Mouse (Mus musculus): Measurements from ENCODE around the gene Cox6a2. TPM values are rescaled to one million over a fixed set of nuclear protein-coding genes. Genes with fewer than 3 reads are reported as not detected.
"Not testable (repeated sequence)": the region's sequence is repeated elsewhere in the genome, so short reads cannot be mapped to it uniquely, and the experiment has no call there.

The Cox6a2 gene
- total RNA-seq, 2 experiments from 2014 or later: 1,037 to 1,183 TPM

DNA sequence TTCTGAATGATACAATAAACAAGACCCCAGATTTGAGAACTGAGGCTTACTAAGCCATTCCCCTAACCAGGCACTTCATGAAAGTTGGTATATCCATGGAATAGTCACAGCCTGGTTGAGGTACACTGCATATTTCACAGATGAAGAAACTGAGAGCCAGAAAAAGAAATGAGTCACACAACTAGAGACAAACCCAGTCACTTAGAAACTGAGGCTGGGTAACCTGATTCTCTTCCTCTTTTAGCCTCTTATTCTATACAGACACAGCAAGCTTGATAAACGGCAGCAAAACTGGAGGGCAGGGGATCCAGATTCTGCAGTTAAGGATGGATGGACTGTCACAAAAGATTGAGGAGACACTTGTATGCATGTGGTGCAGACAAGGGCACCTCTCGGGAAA is 28.6 kb upstream of the Cox6a2 start:
- DNase-seq: no peak

DNA sequence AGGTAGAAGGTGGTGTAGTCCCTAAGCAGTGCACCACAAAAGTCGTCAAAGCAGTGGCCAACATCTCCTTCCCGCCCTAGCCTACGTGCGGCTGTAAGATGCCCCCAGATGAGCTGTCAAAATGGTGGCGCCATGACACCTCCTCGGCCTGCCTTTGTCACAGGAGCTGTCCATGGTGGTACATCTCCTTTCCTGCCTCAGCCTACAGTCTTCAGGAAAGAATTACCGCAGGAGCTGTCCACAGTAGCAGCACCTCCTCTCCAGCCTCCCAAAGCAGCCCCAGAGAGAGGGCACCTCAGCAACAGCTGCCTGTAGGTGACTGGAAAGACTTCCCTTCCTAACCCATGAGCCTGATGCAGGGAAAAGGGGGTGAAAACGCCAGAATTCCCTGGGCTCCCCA is 25.6 kb upstream of the Cox6a2 start:
- DNase-seq: no peak

DNA sequence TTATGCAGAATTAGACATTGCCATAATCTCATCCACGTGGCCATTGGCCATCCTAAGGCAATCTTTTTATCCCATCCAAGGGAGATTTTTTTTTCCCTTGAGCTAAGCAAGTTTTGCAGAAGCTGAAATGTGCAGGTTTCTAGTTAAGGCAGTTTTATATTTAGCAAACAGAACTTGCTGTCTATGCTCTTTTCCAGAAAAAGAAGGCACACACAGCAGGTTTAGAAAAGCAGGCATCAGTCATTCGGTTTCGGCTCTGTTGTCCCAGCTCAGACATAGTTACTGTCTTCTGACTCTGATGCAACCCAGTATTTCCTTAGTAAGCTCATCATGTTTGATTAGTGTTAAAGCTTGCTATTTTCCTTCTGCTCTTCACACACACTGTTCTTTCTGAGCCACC is 14.7 kb upstream of the Cox6a2 start:
- no peak for DNase-seq

DNA sequence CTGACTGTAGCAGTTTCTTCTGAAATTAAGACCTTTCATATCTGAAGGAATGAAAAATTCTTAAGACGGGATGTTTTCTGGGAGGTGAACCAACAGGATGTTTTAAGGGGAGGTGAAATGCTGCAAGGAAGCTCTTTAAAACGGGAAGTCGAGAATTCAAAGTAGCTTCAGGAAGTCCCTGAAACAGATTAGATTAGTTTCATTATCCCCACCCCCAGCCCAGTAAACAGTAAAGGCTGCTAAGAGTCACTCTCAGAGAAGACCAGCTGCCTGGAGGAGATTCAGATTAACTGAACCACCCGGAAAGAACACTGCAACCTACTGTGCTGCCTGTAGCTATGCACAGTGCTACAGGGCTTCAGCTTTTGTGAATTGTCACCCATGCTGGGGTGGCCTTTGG is 13.8 kb upstream of the Cox6a2 start:
- DNase-seq: no peak

DNA sequence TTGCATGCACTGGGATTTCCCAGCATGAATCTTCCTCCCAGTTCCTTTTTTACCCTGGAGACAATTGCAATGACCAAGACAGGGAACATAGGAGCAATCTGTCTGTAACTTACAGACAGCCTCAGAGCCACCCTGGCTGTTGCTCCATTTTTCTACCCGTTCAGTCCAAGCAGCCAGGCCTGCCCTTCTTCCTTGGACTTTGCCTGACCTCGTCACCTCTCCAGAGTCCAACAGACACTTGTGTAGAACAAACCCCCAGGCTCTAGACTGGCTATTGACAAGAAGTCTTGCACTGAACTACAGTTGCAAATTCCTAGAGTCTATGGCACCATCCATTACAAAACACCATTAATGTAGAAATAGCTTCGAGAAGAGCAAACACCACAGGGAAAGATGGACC is 3.6 kb upstream of the Cox6a2 start:
- DNase-seq: no peak

DNA sequence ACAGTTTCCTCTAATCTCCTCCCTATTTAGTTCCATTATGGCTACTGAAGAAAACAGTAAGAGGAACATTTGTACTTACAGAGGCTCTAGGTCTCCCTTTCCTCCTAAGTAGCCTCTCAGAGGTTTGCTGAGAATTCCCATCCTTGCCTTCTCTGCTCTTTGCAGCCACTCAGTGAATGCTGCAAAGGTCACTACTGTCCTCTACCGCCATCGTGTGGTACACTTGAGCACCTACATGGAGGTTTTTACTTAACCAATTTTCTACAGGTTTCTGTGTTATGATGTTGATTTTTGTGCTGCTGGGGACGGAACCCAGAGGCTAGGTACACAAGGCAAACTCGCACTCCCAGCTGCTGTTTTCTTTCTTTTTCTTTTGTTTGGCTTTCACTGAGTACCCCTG is 2.0 kb upstream of the Cox6a2 start:
- peak; percentile 78 for DNase-seq

DNA sequence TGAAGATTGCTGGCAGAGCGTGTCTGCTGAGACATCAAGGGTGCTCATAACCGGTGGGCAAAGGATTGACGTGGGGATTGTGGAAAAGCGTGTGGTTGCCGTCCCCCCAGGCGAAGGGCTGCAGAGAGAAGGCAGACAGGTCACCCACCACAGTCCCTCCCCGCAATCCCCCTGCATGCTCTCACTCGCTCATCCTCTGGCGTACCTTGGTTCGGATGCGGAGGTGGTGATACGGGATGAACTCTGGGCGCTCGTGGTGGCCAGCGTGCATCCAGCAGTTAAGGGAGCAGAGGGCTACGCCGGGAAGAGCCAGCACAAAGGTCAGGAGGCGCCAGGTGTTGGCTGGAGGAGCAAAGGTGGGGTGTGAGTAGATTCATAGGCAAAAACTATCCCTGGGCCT is 492 bp downstream of the Cox6a2 start:
- peak; percentile 25 for DNase-seq

DNA sequence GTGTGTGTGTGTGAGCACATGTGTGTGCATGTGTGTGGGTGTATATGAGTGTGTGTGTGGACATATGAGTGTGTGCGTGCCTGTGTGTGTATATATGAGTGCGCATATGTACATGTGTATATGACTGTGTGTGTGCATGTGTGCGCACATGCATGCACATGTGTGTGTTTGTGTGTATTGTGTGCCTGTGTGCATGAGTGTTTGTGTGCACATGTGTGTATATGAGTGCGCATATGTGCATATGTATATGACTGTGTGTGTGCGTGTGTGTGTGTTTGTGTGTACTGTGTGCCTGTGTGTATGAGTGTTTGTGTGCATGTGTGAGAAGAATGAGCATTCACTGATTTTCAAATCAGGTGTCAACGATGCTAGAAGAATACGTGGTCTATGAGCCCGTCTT is 2.0 kb downstream of the Cox6a2 start:
- DNase-seq: no peak

DNA sequence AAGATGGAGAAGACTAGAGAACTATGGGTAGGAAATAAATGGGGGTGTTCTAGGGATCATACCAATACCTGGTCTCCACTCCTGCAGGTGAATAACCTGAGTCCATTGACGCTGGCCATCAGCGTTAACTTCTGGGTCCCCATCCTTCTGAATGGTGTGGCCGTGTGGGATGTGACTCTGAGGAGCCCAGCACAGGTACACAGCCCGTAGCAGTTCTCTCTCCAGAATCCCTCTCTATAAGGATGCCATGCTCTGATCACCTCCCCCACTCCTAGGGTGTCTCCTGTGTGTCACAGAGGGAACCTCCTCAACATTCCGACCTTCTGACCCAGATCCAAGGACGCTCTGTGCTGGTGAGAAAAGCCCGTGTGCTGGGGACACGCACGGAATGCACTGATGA is 3.1 kb downstream of the Cox6a2 start:
- DNase-seq: no peak

DNA sequence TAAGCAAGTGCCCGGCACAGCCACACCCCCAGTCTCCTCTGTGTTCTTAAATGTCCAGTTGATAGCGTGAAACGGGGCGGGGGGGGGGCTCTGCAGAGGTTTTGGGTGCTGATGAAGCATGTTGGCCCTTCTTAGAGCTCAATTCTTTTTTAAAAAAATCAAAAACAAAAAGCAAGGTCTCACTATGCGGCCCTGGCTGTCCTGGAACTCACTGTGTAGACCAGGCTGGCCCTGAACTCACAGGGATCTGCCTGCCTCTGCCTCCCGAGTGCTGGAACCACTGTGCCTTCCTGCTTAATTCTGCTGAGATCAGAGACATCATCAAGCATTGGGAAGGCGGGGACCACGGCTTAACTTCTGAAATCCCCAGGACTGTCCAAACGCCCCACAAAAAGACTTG is 4.6 kb downstream of the Cox6a2 start:
- no peak for DNase-seq

DNA sequence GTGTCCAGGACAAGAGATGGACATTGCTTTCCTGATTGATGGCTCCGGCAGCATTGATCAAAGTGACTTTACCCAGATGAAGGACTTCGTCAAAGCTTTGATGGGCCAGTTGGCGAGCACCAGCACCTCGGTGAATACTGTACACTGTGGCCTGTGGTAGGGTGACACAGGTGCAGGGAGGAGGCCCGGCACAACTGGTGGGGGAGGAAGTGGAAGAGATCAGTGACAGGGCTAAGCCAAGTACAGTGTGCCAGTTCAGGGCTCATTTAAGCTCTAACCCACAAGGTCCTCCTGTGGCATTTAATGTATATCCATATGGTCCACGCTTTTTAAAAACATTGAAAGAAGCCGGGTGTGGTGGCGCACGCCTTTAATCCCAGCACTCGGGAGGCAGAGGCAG is 24.5 kb downstream of the Cox6a2 start:
- no peak for DNase-seq

DNA sequence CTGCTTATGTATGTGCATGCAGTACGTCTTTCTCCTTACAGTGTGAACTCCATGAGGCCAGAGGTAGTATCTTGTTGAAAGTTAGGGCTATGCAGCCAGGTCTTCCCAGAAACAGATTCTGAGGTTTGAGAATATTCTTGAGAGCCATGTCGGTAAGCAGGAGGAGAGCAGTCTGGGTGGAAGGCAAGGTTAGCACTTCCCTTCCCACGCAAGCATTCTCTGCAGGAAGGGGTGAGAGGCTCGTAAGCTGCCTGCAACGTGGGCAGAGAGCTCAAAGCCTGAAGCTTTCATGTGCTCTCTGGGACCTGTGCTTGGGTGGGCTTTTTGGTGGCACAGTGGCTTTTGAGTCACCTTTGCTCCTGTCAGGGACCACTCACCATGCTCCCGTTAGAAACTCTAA is 25.6 kb downstream of the Cox6a2 start:
- no peak for DNase-seq

DNA sequence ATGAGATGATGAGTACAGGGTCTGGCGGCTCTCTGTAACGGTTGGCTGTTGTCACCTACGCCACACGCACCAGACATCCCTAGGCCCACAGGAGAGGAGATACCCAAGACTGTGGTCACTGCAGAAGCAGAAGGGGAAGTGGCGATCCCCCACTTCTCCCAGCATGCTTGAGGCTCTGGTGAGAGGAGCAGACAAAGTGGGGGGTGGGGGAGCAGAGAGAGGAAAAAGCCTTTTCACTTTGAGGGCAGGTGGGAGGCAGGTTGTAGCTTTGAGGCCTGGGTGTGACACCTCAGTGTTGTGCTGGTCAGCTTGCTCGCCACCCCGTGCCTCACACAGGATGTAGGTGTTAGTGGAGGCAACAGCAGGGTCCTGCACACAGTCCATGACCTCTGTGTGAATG is 26.1 kb downstream of the Cox6a2 start:
- DNase-seq: no peak

DNA sequence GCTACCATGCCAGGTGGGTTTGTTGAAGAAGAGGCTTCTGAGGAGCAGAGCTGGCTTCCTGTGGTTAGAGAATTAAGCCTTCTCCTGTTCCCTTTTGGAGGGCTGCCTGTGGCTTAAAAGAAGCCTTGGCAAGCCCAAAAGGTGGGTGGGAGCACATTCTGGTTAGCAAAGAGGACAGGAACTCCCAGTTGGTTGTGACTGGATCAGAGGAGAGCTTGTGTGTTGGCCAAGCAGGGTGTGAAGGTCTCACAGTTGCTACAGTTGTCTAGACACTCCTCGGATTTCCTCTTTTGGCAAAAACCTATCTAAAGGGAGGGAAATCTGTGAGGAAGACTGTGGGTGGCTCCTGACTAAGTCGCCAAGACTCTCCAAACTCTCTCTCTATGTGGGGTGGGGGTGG is 27.8 kb downstream of the Cox6a2 start:
- DNase-seq: no peak

DNA sequence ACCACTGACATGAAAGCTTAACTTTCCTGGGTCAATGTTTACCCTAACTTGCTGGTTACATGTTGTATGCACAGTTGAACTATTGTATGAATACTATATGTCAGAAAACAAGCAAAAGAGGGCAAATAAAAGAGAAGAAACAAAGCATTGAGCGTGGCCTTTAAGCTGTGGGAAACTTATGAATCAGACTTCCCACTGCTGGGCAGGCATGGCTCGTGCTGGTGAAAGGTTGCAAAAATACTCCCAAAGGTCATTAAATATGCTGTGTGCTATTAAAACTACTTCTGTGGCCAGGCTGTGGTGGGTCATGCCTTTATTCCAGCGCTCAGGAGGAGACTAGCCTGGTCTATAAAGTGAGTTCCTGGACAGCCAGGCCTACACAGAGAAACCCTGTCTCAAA is 36.2 kb downstream of the Cox6a2 start:
- no peak for DNase-seq

DNA sequence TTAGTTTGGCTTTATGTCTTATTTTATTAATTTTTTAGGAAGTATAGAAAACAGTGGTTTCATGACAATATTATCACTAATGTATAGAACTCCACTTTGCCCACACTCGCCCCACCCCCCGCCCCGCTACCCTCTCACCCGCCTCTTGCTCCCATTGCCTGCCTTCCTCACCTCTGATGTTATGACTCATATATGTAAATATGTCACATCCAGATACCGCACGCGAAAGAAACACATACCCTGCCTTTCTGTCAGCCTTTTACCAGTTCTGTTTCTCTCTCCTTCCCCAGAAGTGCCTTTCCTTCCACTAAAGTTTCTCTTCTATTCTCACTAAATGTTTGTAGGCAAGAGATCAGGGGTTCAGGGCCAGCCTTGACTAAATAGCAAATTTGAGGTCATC is 39.8 kb downstream of the Cox6a2 start:
- DNase-seq: no peak

DNA sequence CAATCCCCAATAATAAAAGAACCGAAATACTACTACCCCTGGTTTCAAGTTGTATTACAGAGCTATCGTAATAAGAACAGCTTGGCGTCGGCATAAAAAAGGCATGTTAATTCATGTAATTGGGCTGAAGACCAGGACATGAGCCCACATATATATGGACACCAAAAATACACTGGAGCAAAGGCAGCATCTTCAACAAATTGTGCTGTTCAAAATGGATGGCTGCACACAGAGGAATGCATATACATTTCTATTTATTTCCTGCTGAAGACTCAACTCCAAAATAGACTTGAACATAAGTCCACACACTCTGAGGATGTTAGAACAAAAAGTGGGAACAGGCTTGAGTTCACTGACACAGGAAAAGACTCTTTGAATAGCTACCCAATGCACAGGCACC is 42.2 kb downstream of the Cox6a2 start:
- no peak for DNase-seq

DNA sequence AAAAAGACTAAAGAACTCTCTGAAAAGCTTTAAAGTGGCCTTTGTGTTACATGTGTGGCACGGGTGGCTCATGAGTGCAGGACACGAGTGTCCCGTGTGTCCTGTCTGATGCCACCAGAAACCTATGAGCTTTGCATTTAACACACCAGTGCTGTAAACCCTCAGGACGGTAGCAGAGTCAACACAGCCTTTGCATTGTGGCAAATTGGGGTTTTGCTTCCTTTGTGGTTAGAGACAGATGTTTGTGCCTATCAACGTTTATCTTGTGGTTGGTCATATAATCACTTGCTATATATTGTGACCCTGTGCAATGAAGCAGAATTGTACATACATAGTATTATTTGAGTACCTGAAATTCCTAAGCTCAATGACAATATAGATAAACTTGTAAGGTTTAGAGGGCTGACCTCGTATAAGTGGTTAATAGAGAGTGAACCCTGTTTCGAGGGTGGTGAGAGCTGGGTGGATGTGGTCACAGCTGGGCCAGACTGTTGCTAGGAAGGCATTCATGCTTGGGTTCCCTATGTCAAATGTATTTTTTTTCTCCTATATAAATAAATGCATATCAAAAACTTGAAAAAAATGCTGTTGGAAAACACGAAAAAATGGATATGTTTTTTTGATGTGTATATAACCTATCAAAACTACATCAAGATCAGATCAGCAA is 47.4 kb downstream of the Cox6a2 start:
- DNase-seq: not testable (repeated sequence)

Other genes starting within 250 kb of the Cox6a2 start
- 100 to 1,000 TPM; 402 to 429 TPM for gene Fus, start 238.9 kb downstream of the Cox6a2 start, total RNA-seq (2021)
- 10 to 100 TPM; 28.1 to 31.9 TPM for gene Pycard, start 212.5 kb downstream of the Cox6a2 start, total RNA-seq (2021)
- gene Trim72, start 202.4 kb downstream of the Cox6a2 start, total RNA-seq (2021): 10 to 100 TPM; 66.9 to 69.8 TPM
- gene Itgam, start 143.7 kb downstream of the Cox6a2 start, total RNA-seq (2021): 1 to 10 TPM; 1.8 to 2.5 TPM
- gene Gm49368, start 143.7 kb downstream of the Cox6a2 start, total RNA-seq (2021): not detected
- gene Itgax, start 76.8 kb downstream of the Cox6a2 start, total RNA-seq (2021): under 1 TPM; 0.09 to 0.19 TPM
- under 1 TPM in 1 of 2 experiments, not detected in 1; 0.56 TPM for gene Itgad, start 52.0 kb downstream of the Cox6a2 start, total RNA-seq (2021)
- gene Armc5, start 31.0 kb upstream of the Cox6a2 start, total RNA-seq (2021): 10 to 100 TPM; 13.3 to 13.8 TPM
- gene 9130023H24Rik, start 31.6 kb upstream of the Cox6a2 start, total RNA-seq (2021): 1 to 10 TPM; 5.3 to 6.8 TPM
- gene Tgfb1i1, start 40.4 kb upstream of the Cox6a2 start, total RNA-seq (2021): 100 to 1,000 TPM; 101 to 108 TPM
- gene Slc5a2, start 59.3 kb upstream of the Cox6a2 start, total RNA-seq (2021): not detected
- 10 to 100 TPM; 12.4 to 13.1 TPM for gene BC017158, start 91.8 kb upstream of the Cox6a2 start, total RNA-seq (2021)
- gene Rgs10, start 212.4 kb upstream of the Cox6a2 start, total RNA-seq (2021): 1 to 10 TPM; 8.4 to 9.5 TPM